Mouse (Mus musculus): Measurements from ENCODE around the gene Klra4. TPM values are rescaled to one million over a fixed set of nuclear protein-coding genes. Genes with fewer than 3 reads are reported as not detected.
"Not testable (repeated sequence)": the region's sequence is repeated elsewhere in the genome, so short reads cannot be mapped to it uniquely, and the experiment has no call there.

The Klra4 gene
- not detected in 2 replicates for polyA plus RNA-seq (2015; fragmentation: Nextera tagmentation; extraction: Ambion mirVana)

- not testable (repeated sequence) for DNase-seq (ENCODE audit: low spot score)
Measured at GRCm38 (mm10) chr6:130067171-130067570, at the start of gene Klra4. Gene Klra4, minus strand, starts transcription at chr6:130067271.

- DNase-seq (ENCODE audit: low spot score): no peak
Measured at GRCm38 (mm10) chr6:130110485-130110884, 43.4 kb upstream of the Klra4 start.

- not testable (repeated sequence) for DNase-seq (ENCODE audit: low spot score)
Measured at GRCm38 (mm10) chr6:130102743-130103142, 35.7 kb upstream of the Klra4 start.

GRCm38 (mm10) chr6:130092336-130092948, 25.4 kb upstream of the Klra4 start:
- no peak for DNase-seq (ENCODE audit: low spot score)

GRCm38 (mm10) chr6:130065196-130065595, 1.9 kb downstream of the Klra4 start:
- DNase-seq (ENCODE audit: low spot score): no peak

GRCm38 (mm10) chr6:130035146-130035545, 31.9 kb downstream of the Klra4 start:
- not testable (repeated sequence) for DNase-seq (ENCODE audit: low spot score)

GRCm38 (mm10) chr6:130031493-130032089, 35.5 kb downstream of the Klra4 start:
- peak; percentile 13 for DNase-seq (ENCODE audit: low spot score)

- no peak for DNase-seq (ENCODE audit: low spot score)
Measured at GRCm38 (mm10) chr6:130026854-130027253, 40.2 kb downstream of the Klra4 start, which contains the start of gene Klra6. Gene Klra6, minus strand, starts transcription at chr6:130026954.

Other genes with a start within 250 kb of the Klra4 start
- gene Gm17631, start 204.6 kb downstream of the Klra4 start, polyA plus RNA-seq (2015; fragmentation: Nextera tagmentation; extraction: Ambion mirVana): not detected in 2 replicates
- not detected in 2 replicates for gene Klra17, start 190.6 kb downstream of the Klra4 start, polyA plus RNA-seq (2015; fragmentation: Nextera tagmentation; extraction: Ambion mirVana)
- gene Klra5, start 149.6 kb downstream of the Klra4 start, polyA plus RNA-seq (2015; fragmentation: Nextera tagmentation; extraction: Ambion mirVana): 5.9 and 9.4 TPM in 2 replicates
- gene Klra6, start 40.3 kb downstream of the Klra4 start, polyA plus RNA-seq (2015; fragmentation: Nextera tagmentation; extraction: Ambion mirVana): not detected in 2 replicates
- not detected in 2 replicates for gene Klra8, start 62.6 kb upstream of the Klra4 start, polyA plus RNA-seq (2015; fragmentation: Nextera tagmentation; extraction: Ambion mirVana)
- gene Klra9, start 125.8 kb upstream of the Klra4 start, polyA plus RNA-seq (2015; fragmentation: Nextera tagmentation; extraction: Ambion mirVana): not detected in 2 replicates
- gene Klra7, start 166.1 kb upstream of the Klra4 start, polyA plus RNA-seq (2015; fragmentation: Nextera tagmentation; extraction: Ambion mirVana): 0.23 TPM in 1 of 2 replicates, not detected in the other
- gene Klra10, start 214.7 kb upstream of the Klra4 start, polyA plus RNA-seq (2015; fragmentation: Nextera tagmentation; extraction: Ambion mirVana): not detected in 2 replicates

Data from thymus, postnatal 0 days (tissue).